Mouse (Mus musculus) spleen, postnatal 14 days (tissue): ENCODE data around the gene Bco1.

Experiments
- DNase-seq, 2 experiments: peaks; one replicate each; pipeline ENCODE4 v3.0.0; 2021 to 2022; ENCODE audit warnings: low spot score in 2 of 2

Bco1 gene

DNA sequence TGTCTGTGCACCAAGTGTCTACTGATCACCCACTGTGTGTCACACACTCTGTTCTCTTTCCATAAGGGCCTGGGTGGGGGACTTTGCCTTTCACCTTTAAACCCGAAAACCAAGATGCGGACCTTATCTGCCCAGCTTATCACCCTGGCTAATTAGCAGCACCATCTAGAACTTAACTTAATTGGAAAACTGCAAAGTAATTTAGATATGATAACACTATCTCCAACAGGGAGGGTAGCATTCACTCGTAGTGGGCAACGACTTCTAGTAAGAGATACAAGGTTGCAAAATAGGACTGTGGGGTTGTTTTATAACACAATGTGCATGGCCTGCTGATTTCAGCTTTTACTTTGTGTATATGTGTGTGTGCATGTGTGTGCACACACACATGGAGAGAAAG, 5.9 kb upstream of the Bco1 start:
- DNase-seq, result no peak

DNA sequence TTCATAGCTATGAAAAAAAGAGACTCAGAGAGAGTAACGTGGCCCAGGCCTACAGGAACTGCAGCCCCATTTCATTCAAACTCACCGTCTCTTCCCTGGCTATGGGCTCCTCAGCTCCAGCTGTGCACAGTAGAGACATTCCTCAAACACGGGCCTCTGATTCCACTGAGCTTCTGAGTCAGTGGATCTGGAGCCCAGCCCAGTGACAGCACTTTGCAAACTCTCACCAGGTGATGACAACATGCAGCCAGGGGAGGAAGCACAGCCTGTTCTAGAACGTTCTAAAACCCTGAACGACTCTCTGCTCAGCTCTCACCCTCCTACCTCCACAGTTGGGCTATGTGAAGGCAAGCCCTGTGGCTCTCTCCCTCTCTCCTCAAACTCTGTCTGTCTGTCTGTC, 1.6 kb upstream of the Bco1 start:
- no peak for DNase-seq

DNA sequence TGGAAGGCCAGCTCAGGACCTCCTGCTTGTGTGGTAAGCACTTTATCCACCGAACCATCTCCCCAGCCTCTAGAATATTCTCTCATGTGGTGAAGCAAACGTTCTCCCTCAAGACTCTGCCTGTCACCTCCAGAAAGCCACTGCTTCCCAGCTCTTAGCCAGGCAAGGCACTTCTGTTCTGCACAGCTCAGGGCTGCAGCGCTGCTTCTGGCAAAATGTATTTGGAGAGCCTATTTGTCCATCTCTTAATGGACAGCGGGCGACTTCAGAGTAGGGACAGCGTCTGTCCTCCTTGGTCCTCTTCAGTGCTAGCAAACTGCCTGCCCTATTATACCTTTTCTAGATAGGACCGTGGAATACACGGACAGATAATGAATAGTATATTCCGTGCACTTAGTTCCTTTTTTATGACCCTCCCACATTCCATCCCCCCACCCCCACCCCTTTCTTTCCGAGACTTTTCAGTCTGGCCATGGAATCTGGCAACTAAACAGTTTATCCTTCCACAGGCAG, 1.5 kb downstream of the Bco1 start:
- DNase-seq, result no peak

DNA sequence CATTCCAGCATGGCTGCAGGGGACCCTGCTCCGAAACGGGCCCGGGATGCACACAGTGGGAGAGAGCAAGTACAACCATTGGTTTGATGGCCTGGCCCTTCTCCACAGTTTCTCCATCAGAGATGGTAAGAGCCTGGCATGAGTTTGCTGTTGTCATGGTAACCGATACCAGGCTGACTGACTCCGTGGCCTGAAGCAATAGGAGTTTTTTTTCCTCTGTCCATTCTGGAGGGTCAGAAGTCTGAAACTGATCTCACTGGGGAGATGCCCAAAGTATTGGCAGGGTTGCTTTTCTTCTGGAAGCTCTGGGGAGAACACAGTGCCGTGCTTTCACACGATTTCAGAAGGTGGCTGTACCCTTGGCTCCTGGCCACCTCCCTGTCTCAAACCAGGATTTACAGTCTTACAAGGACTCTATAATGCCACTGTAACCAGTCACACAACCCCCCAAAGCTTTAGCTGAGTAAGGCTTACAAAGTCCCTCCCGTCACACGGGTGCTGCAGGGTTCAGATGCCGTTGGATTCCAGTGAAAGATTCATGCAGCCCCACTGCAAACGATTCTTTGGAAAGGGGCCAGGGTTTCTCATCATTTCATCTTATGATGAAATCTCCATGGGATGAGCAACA, 2.0 kb downstream of the Bco1 start:
- no peak for DNase-seq

DNA sequence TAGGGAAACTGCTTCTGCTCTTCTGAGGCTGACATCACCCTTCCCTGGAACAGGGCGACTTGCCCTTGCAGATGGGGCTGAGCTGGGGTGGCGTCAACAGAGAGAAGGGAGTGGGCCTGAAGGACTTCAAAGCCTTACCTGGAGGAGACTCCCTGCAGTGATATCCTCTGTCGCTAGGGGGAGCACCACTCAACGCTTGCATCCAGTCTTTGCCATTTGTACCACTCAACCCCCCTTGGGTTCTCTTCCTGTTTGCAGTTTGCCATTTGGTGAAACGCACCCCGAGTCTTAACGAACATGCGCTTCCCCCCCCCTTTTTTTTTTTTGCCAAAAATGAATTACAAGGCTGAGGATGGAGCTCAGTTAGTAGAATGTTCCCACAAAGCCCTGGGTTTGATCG, 11.9 kb downstream of the Bco1 start:
- peak; percentile 60 to 71 for DNase-seq

DNA sequence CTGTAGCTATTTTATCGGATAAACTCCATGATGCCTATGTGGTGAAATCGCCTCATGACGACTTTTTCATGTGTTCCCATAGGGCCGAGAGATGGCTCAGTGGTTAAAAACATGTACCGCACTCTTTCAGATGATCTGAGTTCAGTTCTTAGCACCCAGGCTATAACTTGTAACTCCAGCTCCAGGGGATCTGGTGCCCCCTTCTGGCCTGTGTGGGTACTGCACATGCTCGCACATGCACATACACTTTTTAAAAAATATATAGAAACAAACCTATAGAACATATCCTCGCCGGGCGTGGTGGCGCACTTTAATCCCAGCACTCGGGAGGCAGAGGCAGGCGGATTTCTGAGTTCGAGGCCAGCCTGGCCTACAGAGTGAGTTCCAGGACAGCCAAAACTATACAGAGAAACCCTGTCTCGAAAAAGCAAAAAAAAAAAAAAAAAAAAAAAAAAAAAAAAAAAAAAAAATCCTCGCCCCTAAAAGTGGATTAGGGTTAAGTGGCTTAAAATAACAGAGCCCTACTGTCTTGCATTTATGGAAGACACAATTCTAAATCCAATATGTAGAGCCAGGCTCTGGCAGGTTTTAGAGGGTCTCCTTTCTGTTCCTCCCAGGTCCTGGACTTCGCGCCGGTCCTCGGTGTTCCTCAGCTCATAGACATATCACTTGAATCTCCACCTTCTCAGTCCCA, 13.5 kb downstream of the Bco1 start:
- no peak for DNase-seq

DNA sequence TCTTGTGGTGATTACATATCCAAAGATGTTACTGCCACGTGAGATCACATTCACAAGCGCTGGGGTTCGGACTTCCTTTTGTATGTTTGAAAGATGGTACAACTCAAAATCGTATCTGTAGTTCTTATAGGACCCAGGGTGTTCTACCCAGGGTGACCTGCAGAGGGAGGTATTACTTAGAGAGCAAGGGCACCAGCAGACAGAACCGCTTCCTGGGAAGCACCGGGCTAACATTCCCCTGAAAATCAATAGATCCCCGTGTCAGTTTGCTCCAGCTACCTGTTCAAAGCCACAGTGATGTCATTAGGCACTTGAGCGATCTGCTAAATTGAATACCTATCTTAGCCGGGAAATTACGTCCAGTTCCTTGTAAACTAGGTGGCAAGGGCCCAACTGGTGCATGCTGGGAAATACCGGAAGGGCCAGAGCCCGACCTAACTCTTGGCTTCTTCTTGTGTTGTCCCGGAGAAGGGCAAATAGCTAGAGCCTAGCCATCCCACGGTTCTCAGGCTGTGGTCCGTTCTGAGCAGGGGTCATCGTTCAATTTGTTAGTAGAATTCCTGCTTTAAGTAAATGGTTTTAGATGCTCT, 14.2 kb downstream of the Bco1 start:
- DNase-seq, result peak in 1 of 2 experiments; percentile 57

DNA sequence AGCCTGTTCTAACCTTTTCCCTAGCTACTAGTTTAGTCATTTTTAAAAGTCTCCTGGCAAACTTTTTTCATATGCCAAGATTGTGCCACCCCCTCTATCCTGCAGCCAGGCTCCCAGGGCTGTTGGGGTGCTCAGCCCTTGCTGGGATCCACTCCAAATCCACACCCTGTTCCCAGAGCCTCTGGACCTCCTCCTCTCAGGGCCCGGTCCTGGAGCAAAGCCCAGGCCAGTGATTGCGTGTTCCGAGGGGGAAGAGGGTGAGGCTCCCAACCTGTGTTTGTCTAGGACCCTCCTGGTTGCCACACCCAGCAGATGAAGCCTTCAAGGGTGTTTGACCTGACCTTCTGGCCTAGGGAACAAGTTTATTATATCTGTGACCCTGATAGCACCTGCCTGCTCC, 16.0 kb downstream of the Bco1 start:
- no peak for DNase-seq

DNA sequence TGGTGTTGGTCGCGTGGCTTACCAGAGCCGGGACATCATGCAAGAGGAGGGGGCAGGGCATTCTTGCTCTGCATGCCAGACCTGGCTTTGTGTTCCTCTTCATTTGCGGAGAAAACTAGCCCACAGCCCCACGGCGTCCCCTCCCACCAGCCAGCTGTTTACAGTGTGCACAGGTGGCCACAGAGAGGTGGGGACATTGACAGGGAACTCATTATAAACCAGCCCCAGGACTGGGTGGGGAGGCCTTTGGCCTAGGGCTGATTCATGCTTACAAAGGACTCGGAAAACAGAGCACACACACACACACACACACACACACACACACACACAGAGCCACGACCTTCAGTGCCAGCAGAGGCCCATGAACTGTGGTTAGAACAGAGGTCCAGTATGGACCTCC, 16.6 kb downstream of the Bco1 start:
- no peak for DNase-seq

DNA sequence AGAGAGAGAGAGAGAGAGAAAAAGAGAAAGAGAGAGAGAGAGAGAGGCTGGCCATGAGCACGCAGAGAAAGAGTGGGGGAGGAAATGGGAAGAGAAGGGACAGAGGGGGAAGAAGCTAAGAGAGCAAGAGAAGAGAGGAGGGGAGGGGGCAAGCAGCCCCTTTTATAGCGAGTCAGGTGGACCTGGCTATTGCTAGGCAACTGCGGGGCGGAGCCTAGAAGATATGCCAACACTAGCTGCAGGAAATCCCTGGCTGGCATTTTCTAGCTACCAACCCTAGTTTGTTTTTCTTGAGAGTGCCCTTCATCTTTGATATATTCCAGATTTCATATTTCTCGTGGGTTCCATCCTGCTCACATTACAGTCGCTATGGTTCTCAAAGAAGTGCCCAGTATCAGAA, 19.4 kb downstream of the Bco1 start:
- DNase-seq, result no peak

DNA sequence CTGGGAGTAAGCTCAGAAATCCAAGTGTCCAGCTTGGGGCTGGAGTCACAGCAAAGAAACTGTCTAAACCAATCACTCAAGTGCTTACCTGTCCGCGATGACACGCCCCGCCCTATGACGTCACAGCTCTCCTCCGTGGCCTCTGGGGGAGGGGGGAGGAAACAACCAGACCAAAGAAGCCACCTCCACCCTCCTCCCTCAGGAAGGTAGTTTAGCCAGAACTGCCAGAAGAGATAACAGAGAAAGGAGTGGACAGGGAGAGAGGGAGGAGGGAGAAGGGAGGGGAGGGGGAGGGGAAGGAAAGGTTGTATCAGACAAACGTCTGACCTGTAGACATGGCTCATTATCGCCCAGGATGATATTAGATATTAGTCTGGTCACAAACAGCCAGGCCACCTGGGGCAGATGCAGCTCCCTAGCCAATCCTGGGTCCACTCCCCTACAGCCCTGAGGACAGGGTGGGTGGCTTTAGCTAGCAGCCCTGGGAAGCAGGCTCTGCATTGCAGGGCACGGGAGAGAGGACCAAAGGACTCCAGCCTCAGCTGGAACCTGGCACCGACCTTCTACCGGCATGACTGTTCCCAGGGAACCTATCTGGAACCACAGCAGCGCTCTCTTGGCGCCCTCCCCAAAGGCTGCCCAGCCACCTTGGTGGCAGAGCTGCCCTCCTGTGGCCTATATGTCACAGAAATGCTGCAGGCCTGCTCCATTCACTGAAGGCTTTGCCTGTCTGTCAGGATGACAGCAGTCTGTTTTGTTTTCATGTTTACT, 20.2 kb downstream of the Bco1 start:
- no peak for DNase-seq

DNA sequence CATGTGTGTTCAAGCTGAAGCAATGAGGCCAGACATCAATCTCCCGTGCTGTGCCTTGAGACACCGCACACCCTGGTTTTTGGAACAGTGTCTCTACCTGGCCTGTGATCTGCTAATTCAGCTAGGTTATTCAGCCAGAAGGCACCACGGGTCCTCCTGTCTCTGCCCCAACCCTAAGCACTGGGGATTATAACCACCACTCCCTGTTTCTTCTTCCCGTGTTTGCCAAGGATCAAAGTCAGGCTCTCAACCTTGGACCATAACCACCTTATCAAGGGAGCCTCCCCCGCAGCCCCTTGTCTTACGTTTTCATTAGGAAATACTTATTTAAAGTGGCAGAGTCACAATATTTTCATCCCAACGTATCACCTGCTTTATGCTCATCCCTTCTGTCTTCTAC, 20.9 kb downstream of the Bco1 start:
- no peak for DNase-seq

DNA sequence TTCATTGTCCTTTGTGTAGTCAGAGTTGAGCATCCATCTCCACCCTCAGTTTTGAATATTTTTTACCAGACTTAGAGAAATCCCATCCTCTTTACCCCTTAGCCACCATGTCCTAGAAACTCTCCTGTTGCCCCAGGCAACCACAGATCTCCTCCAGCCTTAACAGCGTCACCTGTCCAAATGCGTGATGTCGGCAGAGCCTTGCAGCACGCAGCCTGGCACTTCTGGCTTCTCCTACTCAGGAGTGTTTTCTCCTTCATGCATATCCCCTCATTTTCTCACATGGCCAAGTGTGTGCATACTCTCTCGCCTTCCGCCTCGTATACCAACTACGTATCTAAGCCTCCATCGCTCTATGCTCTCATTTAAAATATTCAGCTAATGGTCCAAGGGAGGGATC, 22.8 kb downstream of the Bco1 start:
- DNase-seq, result no peak

DNA sequence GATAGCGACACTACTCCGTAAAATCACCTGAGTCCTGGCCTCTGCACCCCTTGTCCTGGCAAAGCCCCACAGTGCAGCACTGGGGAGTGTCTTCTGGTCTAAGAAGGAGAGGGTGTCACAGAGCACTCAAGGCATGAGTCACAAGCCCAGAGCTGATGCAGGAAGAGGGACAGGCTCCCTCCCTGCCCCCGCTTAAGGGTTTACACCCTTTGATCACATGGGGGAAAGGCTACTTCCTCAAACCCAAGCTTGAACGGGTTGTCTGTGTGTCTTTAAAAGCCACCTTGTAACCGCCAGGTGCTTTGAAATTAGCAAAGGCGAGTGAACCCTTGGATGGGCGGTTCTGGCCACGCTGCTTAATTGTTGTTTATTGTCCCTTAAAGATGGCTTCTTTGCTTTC, 25.6 kb downstream of the Bco1 start:
- DNase-seq, result peak in 1 of 2 experiments; percentile 19

DNA sequence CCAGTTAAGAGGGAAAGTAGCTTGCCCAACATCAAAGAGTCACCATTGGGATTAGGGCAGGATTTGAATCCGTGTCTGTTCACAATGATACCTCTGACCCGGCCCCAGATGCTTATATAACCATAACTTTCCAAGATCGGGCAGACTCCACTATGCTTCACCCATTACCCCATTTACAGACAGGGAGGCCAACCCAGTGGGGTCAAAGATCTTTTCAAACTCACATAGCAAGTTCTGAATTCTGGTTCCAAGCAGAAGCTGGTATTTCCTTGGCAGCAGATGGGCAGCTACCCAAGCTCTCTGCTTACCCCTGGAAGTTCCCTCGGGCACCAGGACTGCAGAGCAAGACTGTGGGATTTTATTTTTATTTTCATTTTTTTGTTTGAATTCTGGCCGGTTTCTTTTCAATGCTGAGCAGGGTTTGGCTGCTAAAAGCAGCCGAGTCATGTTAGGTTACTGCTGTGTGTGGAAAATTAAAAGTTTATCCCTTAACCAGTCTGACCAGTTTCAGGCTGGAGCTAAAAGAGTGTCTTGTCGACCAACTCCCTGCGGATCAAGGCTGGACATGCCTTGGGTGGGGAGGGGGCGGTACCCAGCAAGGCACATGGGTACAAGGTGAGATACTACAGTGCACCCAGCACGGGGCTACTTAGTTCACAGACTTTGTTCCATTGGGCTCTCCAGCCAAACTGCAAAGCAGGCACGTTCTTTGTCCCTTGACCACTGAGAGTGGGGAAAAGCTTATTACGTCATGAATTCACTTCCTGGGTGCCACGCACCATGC, 28.4 kb downstream of the Bco1 start:
- no peak for DNase-seq

DNA sequence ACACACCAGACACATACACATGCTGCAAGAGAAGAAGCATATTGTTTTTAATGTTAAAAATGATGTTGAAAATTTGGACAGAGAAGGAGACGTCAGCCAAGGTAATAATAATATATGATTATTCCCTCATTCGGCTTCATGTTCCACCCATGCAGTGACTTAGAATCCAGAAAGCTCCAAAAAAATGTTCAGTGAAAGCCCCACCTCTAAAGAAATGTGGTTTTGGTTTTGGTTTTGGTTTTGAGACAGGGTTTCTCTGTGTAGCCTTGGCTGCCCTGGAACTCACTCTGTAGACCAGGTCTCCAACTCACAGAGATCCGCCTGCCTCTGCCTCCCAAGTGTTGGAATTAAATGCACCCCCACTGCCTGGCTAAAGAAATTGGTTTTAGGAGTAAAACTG, 30.2 kb downstream of the Bco1 start:
- DNase-seq, result no peak

DNA sequence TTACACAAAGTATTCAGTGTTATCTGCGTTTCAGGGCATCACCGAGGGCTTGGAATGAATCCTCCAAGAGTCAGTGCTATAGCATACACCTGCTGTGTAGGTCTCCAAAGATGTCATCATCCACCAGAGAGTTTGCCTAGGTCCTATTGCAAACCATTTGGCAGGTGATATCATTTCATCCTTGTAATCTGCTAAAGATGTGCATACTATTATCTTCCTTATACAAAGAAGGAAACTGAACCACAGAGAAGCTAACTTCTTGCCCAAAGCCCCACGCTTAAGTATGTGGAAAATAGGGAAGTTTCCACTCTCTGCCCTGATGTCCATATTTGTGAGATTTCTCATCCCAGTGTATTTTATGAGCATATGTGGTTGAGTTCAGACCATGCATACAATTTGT, 30.8 kb downstream of the Bco1 start:
- DNase-seq, result no peak

DNA sequence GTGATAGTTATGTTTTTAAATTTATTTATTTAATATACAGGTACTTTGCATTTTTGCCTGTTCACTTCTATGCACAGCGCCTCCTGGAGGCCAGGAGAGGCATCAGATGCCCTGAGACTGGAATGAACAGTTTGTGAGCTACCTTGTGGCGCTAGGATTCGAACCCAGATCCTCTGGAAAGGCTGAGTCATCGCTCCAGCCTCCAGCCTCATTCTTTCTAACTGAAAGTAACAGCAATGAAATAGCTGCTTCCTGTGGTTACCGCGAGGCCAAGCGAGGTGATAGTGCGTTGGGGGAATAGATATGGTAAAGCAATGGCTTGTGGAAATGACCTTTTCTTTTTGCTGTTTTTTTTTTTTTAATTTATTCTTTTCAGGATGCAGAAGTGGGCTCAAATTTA, 31.4 kb downstream of the Bco1 start:
- DNase-seq, result no peak

DNA sequence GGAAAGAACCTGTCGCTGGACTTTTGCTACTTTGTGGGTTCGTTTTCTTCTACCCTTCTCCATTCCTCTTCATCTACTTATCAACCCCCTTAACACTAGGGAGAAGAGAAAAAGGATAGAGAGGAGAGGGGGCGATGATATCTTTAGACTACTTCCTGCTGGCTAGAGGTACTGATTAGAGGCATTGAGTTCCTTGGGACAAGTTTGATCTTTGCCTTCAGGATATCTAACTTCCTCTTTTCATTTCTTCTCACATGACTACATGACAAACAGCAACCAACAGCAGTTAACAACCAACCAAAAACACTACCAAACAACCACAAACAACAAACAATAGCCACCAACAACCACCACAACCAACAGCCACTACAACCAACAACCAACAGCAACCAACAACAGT, 38.0 kb downstream of the Bco1 start:
- DNase-seq, result no peak

DNA sequence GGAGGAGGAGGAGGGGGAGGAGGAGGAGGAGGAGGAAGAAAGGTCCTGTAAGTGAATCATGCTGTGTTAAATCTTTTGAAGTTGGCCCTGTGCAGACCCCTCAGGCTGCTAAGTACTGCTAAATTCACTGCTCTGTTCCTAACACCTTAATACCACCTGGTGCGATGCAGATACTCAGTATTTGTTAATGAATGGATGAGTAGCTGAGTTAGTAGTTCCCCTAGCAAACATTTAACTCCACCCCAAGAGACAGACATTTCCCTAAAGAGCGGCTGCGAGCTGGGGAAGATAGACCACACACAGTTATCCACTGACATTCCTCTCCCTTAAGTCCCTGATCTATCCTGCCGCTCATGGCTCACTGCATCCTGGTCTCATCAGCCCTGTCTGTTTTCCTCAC, 40.7 kb downstream of the Bco1 start:
- no peak for DNase-seq

DNA sequence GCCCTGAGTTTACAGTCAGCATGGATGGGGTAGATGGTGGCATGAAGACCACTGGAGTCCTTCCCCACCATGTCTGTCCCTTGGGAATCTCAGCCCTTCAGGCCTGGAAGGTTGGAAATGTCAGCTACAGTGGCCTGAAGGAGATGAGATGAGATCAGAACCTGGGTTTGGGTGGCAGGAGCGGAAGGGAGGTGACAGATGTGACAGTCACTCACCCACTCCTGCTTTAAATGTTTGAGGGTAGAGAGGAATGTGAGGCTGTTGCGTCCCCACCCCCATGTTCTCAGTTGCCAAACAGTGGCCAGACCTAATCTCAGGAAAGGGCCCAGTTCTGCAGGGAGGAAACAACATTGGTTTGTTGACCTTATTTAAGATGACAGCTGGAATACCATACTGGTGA, 41.1 kb downstream of the Bco1 start:
- no peak for DNase-seq

DNA sequence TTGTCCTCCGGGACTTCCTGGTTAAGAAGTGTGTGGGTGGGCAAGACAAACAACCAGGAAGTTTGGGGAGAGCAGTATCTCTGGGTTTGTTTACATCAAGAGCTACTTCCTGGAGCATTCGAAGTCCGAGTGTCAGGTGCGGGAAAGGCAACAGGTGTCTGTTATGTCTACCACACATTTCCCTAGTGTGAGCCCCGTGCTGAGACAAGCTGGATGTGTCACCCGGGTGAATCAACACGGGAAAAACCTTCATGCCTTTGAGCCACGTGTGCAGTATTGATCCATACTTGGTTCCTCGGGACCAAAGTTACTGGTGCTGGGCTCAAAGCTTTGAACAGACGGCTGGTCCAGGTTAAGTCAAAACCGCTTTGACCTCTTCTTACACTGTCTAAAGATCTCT, 41.7 kb downstream of the Bco1 start:
- no peak for DNase-seq
